Mouse (Mus musculus) forebrain, embryonic 14.5 days (tissue): ENCODE measurements around the gene Oxct1. TPM values are rescaled to one million over a fixed set of nuclear protein-coding genes. Genes with fewer than 3 reads are reported as not detected.

Experiments
- ATAC-seq: fragments of 200-750 bp; cut with Nextera tagmentation; 2 replicates; pipeline ENCODE4 v1.8.0; 2017; ENCODE audit warnings: mild to moderate bottlenecking, moderate library complexity
- DNase-seq: peaks from one replicate; pipeline ENCODE4 v3.0.0-alpha.2; 2015; ENCODE audit warnings: low spot score
- H3K27ac ChIP-seq: fragments of 300-500 bp; sonication (generic); 2 replicates; pipeline ENCODE4 v1.5.1; 2014; ENCODE audit warnings: low read depth, mild to moderate bottlenecking, control low read depth, low read length, moderate library complexity
- H3K27me3 ChIP-seq: fragments of 300-500 bp; sonication (generic); replicated peaks from 2 replicates; pipeline ENCODE4 v1.6.1; 2014; ENCODE audit warnings: low read length, control low read depth, mixed read lengths; ENCODE audit not compliant: control insufficient read depth, insufficient read depth
- H3K36me3 ChIP-seq: fragments of 300-500 bp; sonication (generic); 2 replicates; pipeline ENCODE4 v1.6.1; 2014; ENCODE audit warnings: low read length, control low read depth; ENCODE audit not compliant: control insufficient read depth, insufficient read depth
- H3K4me1 ChIP-seq: fragments of 300-500 bp; sonication (generic); 2 replicates; pipeline ENCODE4 v1.6.1; 2014; ENCODE audit warnings: antibody characterized with exemption, low read length, control low read depth; ENCODE audit not compliant: control insufficient read depth, insufficient read depth
- H3K4me2 ChIP-seq: fragments of 300-500 bp; sonication (generic); 2 replicates; pipeline ENCODE4 v1.6.1; 2014; ENCODE audit warnings: mild to moderate bottlenecking, control low read depth, low read length
- H3K4me3 ChIP-seq: fragments of 300-500 bp; sonication (generic); 2 replicates; pipeline ENCODE4 v1.5.1; 2014; ENCODE audit warnings: low read depth, low read length, control low read depth
- H3K9ac ChIP-seq: fragments of 300-500 bp; sonication (generic); 2 replicates; pipeline ENCODE4 v1.6.1; 2014; ENCODE audit warnings: mild to moderate bottlenecking, low read length, control low read depth, moderate library complexity
- H3K9me3 ChIP-seq: fragments of 300-500 bp; sonication (generic); replicated peaks from 2 replicates; pipeline ENCODE4 v1.6.1; 2016; ENCODE audit warnings: low read length, control low read depth, mixed read lengths; ENCODE audit not compliant: control insufficient read depth
- WGBS: fragments of 180-500 bp; shearing (Covaris S2); extraction: QIAGEN DNeasy Blood & Tissue Kit; methylation state at CpG from one replicate; pipeline ENCODE4 v1.1.7; 2014; 5-methylcytosine and 5-hydroxymethylcytosine counted together
- polyA plus RNA-seq: library from polyadenylated mRNA; unstranded; fragments of >200 nt; fragmentation: Nextera tagmentation; extraction: Ambion mirVana; gene quantifications from 2 replicates; pipeline ENCODE4 v1.2.1, GENCODE M21; 2014

Oxct1 gene
- polyA plus RNA-seq, 1 experiment from 2014 or later = 244 TPM

DNA sequence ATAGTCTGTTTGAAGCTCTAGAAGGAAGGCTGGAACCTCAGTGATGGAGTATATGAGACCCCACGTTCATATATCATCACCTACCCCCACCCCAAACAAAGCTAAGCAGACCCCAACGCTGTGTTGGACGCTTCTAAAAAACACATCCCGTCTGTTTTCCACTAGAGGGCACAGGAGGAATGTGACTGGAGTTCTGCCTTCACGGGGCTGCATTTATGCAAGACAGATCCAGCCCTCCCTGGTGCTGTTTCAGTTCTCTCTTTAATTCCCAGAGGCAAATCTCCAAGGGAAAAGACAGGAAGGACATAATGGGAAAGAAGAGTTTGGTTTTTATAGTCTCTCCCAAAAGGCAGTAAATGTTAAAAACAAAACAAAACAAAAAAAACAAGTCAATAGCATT lies 30.4 kb downstream of the Oxct1 start:
- WGBS = 27% methylated on average over 5 of the region's 5 CpGs
- no peaks in the 10 kb centered on the region for H3K9me3 ChIP-seq
- DNase-seq = peak; percentile 71
- ATAC-seq = peak; percentile 83
- no peak overlapping the region for H3K9ac ChIP-seq
- H3K4me2 ChIP-seq = no peak overlapping the region
- H3K4me3 ChIP-seq = no peak overlapping the region
- no peak overlapping the region for H3K27ac ChIP-seq
- H3K36me3 ChIP-seq = peaks cover 51% of the 10 kb centered on the region
- H3K4me1 ChIP-seq = no peaks in the 10 kb centered on the region
- H3K27me3 ChIP-seq = no peaks in the 10 kb centered on the region

GRCm38 (mm10) chr15:4063574-4063973 lies 37.4 kb downstream of the Oxct1 start:
- Histone ChIP-seq H3K27ac (no peak overlapping the region), H3K9ac (no peak overlapping the region), H3K9me3 (no peaks in the 10 kb centered on the region), H3K4me1 (no peaks in the 10 kb centered on the region), H3K27me3 (no peaks in the 10 kb centered on the region), H3K4me2 (no peak overlapping the region), H3K36me3 (peaks cover 40% of the 10 kb centered on the region), H3K4me3 (no peak overlapping the region)
- DNase-seq (no peak), ATAC-seq (no peak)
- WGBS = 92% methylated on average over 5 of the region's 5 CpGs

GRCm38 (mm10) chr15:4064013-4064412 lies 37.8 kb downstream of the Oxct1 start:
- no peak overlapping the region for H3K4me2 ChIP-seq
- DNase-seq (no peak), ATAC-seq (no peak)
- WGBS = 94% methylated on average over 7 of the region's 7 CpGs
- H3K9ac ChIP-seq = no peak overlapping the region
- no peak overlapping the region for H3K27ac ChIP-seq
- H3K4me3 ChIP-seq = no peak overlapping the region
- H3K4me1 ChIP-seq = no peaks in the 10 kb centered on the region
- peaks cover 40% of the 10 kb centered on the region for H3K36me3 ChIP-seq
- H3K9me3 ChIP-seq = no peaks in the 10 kb centered on the region
- no peaks in the 10 kb centered on the region for H3K27me3 ChIP-seq

DNA sequence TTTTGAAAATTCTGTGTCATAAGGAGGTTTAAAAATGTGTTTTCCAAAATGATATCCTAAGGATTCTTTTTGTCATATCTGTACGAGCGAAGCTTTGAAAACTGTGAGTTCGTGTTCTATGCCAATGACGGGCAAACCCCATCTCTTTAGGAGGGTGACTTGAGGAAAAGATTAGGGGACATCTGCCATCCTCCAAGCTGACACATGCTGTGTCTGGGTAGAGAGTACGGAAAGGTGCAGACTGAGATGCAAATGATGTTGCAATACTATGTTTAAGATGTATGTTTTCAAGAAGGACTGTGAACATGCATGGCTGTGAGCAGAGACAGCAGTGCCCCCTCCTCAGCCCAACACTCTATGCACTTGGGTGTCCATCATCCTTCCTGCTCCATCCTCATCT lies 38.5 kb downstream of the Oxct1 start:
- ATAC-seq = no peak
- WGBS = 84% methylated on average over 5 of the region's 5 CpGs

GRCm38 (mm10) chr15:4067273-4067990 lies 41.2 kb downstream of the Oxct1 start:
- no peak overlapping the region for H3K9ac ChIP-seq
- 64% methylated on average over 5 of the region's 5 CpGs for WGBS
- H3K4me1 ChIP-seq = no peaks in the 10 kb centered on the region
- H3K4me2 ChIP-seq = no peak overlapping the region
- ATAC-seq (no peak), DNase-seq (no peak)
- no peak overlapping the region for H3K27ac ChIP-seq
- no peaks in the 10 kb centered on the region for H3K9me3 ChIP-seq
- H3K36me3 ChIP-seq = peaks cover 15% of the 10 kb centered on the region; the same call in 1 of the 2 replicates
- no peak overlapping the region for H3K4me3 ChIP-seq
- H3K27me3 ChIP-seq = no peaks in the 10 kb centered on the region

More for the DNA sequence above, 38.5 kb downstream of the Oxct1 start:
- Histone ChIP-seq H3K4me2 (no peak overlapping the region), H3K4me1 (no peaks in the 10 kb centered on the region), H3K9me3 (no peaks in the 10 kb centered on the region), H3K27ac (no peak overlapping the region), H3K27me3 (no peaks in the 10 kb centered on the region), H3K36me3 (peaks cover 34% of the 10 kb centered on the region), H3K4me3 (no peak overlapping the region), H3K9ac (no peak overlapping the region)
- DNase-seq = no peak

DNA sequence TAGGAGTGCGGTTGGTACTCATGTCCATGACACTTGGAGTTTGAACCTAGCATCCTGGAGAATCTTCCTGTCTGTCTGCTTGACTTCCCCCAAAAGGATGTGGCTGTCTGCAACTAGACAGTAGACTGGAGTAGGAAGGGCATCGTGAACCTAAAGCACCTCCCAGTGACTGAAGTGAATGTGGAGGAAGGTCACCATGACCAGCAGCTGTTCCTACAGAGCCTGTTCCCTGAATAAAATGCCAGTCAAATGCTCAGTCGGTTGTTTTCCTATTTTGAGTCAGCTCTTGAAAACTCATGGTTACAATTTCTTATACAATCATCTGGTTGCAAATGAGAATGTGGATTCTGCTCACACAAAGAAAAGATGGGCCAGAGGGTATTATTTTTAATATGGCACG lies 51.8 kb downstream of the Oxct1 start:
- Histone ChIP-seq H3K9ac (no peak overlapping the region), H3K9me3 (no peaks in the 10 kb centered on the region), H3K36me3 (0 out of 2 replicates have a peak, but pooled peaks cover 3% of the 10 kb centered on the region), H3K4me2 (no peak overlapping the region), H3K27ac (no peak overlapping the region), H3K27me3 (no peaks in the 10 kb centered on the region), H3K4me3 (no peak overlapping the region), H3K4me1 (no peaks in the 10 kb centered on the region)
- ATAC-seq = no peak
- no peak for DNase-seq
- WGBS = 91% methylated on average over 4 of the region's 4 CpGs

DNA sequence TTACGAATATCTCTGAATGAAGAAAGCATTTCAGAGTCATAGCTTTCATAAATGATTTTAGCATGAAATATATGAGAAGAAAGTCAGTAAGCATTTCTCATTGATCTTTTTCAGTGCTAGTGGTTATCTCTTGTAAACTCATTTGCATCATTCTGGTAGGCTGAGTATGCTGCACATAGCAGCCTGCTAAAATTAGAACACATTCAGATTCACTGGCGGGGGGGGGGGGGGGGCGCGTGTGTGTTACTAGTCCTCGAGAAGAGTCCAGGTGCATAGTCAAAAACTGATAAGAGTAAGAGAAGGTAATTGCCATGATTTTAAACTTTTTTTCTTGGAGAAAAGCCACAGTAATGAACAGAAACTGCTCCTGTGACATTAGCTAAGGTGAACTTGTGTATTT lies 52.6 kb downstream of the Oxct1 start:
- Histone ChIP-seq H3K4me3 (no peak overlapping the region), H3K27me3 (no peaks in the 10 kb centered on the region), H3K36me3 (0 out of 2 replicates have a peak, but pooled peaks cover 3% of the 10 kb centered on the region), H3K9ac (no peak overlapping the region), H3K27ac (no peak overlapping the region), H3K4me2 (no peak overlapping the region), H3K4me1 (no peaks in the 10 kb centered on the region), H3K9me3 (no peaks in the 10 kb centered on the region)
- DNase-seq (no peak), ATAC-seq (no peak)
- WGBS = 88% methylated on average over 5 of the region's 5 CpGs

DNA sequence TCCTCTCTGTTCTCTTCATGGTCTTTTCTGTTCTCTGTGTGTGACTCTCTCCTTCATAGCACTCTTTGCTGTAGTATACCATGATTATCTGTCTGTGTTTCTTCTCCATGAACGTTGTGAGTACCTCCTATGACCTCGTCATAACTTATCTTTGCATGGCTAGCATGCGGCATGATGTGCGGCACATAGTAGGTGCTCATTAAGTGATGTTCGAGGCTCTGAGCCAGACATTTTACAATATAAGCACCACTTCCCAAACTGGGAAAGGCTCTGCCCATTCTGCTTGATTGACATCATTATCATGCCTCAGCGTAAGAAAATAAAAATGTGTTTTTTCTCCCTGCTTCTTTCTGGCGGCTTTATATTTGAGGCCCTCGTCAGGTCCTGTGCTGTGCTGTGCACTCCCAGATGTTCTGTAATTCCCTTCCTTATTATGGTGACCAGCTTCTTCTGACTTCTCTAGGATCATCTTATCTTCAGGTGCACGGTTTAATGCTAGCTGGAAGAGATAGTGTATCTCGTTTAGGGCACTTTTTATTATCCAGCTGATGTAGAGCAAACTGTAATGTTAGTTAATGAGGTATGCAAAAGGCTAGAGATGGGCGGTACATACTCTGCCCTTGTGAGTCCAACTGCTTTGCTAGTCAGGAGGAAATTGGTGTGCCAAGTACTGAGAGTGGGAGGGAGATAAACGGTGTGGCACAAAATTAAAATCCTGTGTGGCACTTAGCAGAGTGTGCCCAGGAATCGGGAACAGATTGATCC lies 53.4 kb downstream of the Oxct1 start:
- Histone ChIP-seq H3K27me3 (no peaks in the 10 kb centered on the region), H3K36me3 (0 out of 2 replicates have a peak, but pooled peaks cover 3% of the 10 kb centered on the region), H3K4me1 (no peaks in the 10 kb centered on the region), H3K27ac (no peak overlapping the region), H3K9me3 (no peaks in the 10 kb centered on the region), H3K4me2 (no peak overlapping the region), H3K4me3 (no peak overlapping the region), H3K9ac (no peak overlapping the region)
- WGBS = 67% methylated on average over 13 of the region's 13 CpGs
- DNase-seq (no peak), ATAC-seq (no peak)
